Mouse (Mus musculus): ENCODE results near the gene Tmem86b.
"Not testable (repeated sequence)": the region's sequence is repeated elsewhere in the genome, so short reads cannot be mapped to it uniquely, and the experiment has no call there.

Tmem86b gene

GRCm38 (mm10) chr7:4602969-4603368 lies 28.3 kb downstream of the Tmem86b start:
- in situ Hi-C loops (cut with MboI, MseI): loop anchor here (5.0 to 25.0 kb wide), 2 partner anchors 66 to 1116 kb away; no protein-coding TSS in a partner anchor

GRCm38 (mm10) chr7:4597046-4597445 lies 34.2 kb downstream of the Tmem86b start:
- in situ Hi-C loops (cut with MboI, MseI): not testable (repeated sequence)

- in situ Hi-C loops (cut with MboI, MseI): not testable (repeated sequence)
Observed at GRCm38 (mm10) chr7:4581481-4581880, 49.7 kb downstream of the Tmem86b start.
